Mouse (Mus musculus): ENCODE results near the gene Prkce.

- TF ChIP-seq CTCF (IDR thresholded peaks at IDR 0.05; ENCODE audit: low read depth) (peak; percentile 9; the same call in 1 of the 2 replicates), EP300 (IDR thresholded peaks at IDR 0.05; ENCODE audit: low read depth) (no peak)
These were observed 41.7 kb upstream of the Prkce start for GRCm38 (mm10) chr17:86125908-86126307.
